ENCODE assay signal across 17 mouse cellular contexts in genomic region chr13:42554961-42555360, GRCm38 (mm10).
"Had no signal": no experiment of that assay in that cellular context is flagged by ENCODE, and none has a peak within 500 bp of the region (broad histone marks: within the 10 kb centered on the region; RNA-seq: fewer than 3 reads in every experiment).

No protein-coding gene starts in this region.

- ATAC-seq: liver, postnatal 0 days; lung, postnatal 0 days; midbrain, embryonic 16.5 days had no signal

- DNase-seq: liver, postnatal 0 days; lung, adult 2 months; midbrain, embryonic 14.5 days; right cerebral cortex, postnatal 14 days; thymus, adult 2 months; thymus, postnatal 25 days; thymus, postnatal 4 days had no signal

- H3K27me3 ChIP-seq: liver, embryonic 15.5 days; lung, embryonic 15.5 days; megakaryocyte, embryonic 14.5 days; neural tube, embryonic 12.5 days; stomach, embryonic 15.5 days had no signal

- H3K9ac ChIP-seq: liver, embryonic 15.5 days; liver, postnatal 0 days; lung, embryonic 15.5 days; neural tube, embryonic 12.5 days; stomach, embryonic 15.5 days had no signal

- H3K9me3 ChIP-seq: liver, embryonic 15.5 days; lung, embryonic 15.5 days; megakaryocyte, embryonic 14.5 days; neural tube, embryonic 12.5 days; stomach, embryonic 15.5 days had no signal

- H3K27ac ChIP-seq: liver, embryonic 15.5 days; lung, embryonic 15.5 days; macrophage; neural tube, embryonic 12.5 days; stomach, embryonic 15.5 days; stomach, postnatal 0 days had no signal

- H3K4me2 ChIP-seq: liver, embryonic 15.5 days; lung, embryonic 15.5 days; midbrain, embryonic 11.5 days; neural tube, embryonic 12.5 days; stomach, embryonic 15.5 days had no signal

- H3K4me1 ChIP-seq: liver, embryonic 15.5 days; lung, embryonic 15.5 days; megakaryocyte, embryonic 14.5 days; neural tube, embryonic 12.5 days; stomach, embryonic 15.5 days had no signal

- H3K4me3 ChIP-seq: liver, embryonic 15.5 days; lung, embryonic 15.5 days; megakaryocyte, embryonic 14.5 days; neural tube, embryonic 12.5 days; stomach, embryonic 15.5 days had no signal

- H3K36me3 ChIP-seq: liver, embryonic 15.5 days; lung, embryonic 15.5 days; neural tube, embryonic 12.5 days; stomach, embryonic 15.5 days had no signal
